Mouse (Mus musculus) heart, embryonic 12.5 days (tissue): ENCODE data around the gene Mpnd. TPM values are rescaled to one million over a fixed set of nuclear protein-coding genes. Genes with fewer than 3 reads are reported as not detected.

Source experiments
- ATAC-seq: fragments of 200-750 bp; cut with Nextera tagmentation; 2 replicates; pipeline ENCODE4 v1.8.0; 2017; ENCODE audit warnings: moderate TSS enrichment, moderate library complexity; ENCODE audit not compliant: insufficient number of reproducible peaks, low FRiP score
- H3K27ac ChIP-seq: fragments of 300-500 bp; sonication (generic); 2 replicates; pipeline ENCODE4 v1.5.1; 2016; ENCODE audit warnings: mild to moderate bottlenecking, moderate library complexity; ENCODE audit not compliant: poor library complexity, severe bottlenecking
- H3K27me3 ChIP-seq: fragments of 300-500 bp; sonication (generic); replicated peaks from 2 replicates; pipeline ENCODE4 v1.6.1; 2016; ENCODE audit warnings: mild to moderate bottlenecking, moderate library complexity
- H3K36me3 ChIP-seq: fragments of 300-500 bp; sonication (generic); 2 replicates; pipeline ENCODE4 v1.6.1; 2016; ENCODE audit warnings: mild to moderate bottlenecking, moderate library complexity
- H3K4me1 ChIP-seq: fragments of 300-500 bp; sonication (generic); replicated peaks from 2 replicates; pipeline ENCODE4 v1.6.1; 2016; ENCODE audit warnings: mild to moderate bottlenecking
- H3K4me2 ChIP-seq: fragments of 300-500 bp; sonication (generic); 2 replicates; pipeline ENCODE4 v1.6.1; 2016; ENCODE audit warnings: mild to moderate bottlenecking, moderate library complexity
- H3K4me3 ChIP-seq: fragments of 300-500 bp; sonication (generic); 2 replicates; pipeline ENCODE4 v1.5.1; 2016; ENCODE audit warnings: mild to moderate bottlenecking
- H3K9ac ChIP-seq: fragments of 300-500 bp; sonication (generic); 2 replicates; pipeline ENCODE4 v1.6.1; 2016; ENCODE audit warnings: mild to moderate bottlenecking, moderate library complexity
- H3K9me3 ChIP-seq: fragments of 300-500 bp; sonication (generic); replicated peaks from 2 replicates; pipeline ENCODE4 v1.6.1; 2016; ENCODE audit warnings: mild to moderate bottlenecking, moderate library complexity
- WGBS: fragments of 180-500 bp; shearing (Covaris S2); methylation state at CpG from one replicate; pipeline ENCODE4 v1.1.7; 2016; 5-methylcytosine and 5-hydroxymethylcytosine counted together
- polyA plus RNA-seq: library from polyadenylated mRNA; unstranded; fragments of >200 nt; fragmentation: Nextera tagmentation; extraction: Ambion mirVana; gene quantifications from 2 replicates; pipeline ENCODE4 v1.2.1, GENCODE M21; 2016

Mpnd gene
- polyA plus RNA-seq, 1 experiment from 2014 or later, result 75.4 TPM

- Histone ChIP-seq H3K4me3 (no peak overlapping the region), H3K27ac (no peak overlapping the region), H3K27me3 (no peaks in the 10 kb centered on the region), H3K4me2 (no peak overlapping the region), H3K4me1 (peaks cover 27% of the 10 kb centered on the region), H3K36me3 (peaks cover 58% of the 10 kb centered on the region), H3K9ac (no peak overlapping the region), H3K9me3 (no peaks in the 10 kb centered on the region)
- WGBS, result 74% methylated on average over 14 of the region's 14 CpGs
- no peak for ATAC-seq
These were observed 42.3 kb upstream of the Mpnd start for GRCm38 (mm10) chr17:55963171-55963570.

DNA sequence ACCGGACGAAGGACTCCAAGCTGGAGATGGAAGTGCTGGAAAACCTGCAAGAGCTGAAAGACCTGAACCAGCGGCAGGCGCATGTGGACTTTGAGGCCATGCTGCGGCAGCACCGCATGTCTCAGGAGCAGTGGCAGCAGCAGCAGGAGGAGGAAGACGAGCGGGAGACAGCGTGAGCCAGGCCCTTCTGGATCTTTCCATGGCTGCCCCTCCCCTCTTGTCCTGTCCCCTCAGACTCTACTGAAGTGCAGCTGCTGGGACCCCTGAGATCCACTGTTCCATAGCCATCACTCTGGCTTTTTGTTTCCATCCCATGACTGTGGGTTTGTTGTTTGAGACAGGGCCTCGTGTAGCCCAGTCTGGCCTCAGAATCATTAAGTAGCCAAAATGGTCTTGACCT lies 41.0 kb upstream of the Mpnd start:
- H3K36me3 ChIP-seq, result peaks cover 58% of the 10 kb centered on the region
- WGBS, result 92% methylated on average over 10 of the region's 10 CpGs

DNA sequence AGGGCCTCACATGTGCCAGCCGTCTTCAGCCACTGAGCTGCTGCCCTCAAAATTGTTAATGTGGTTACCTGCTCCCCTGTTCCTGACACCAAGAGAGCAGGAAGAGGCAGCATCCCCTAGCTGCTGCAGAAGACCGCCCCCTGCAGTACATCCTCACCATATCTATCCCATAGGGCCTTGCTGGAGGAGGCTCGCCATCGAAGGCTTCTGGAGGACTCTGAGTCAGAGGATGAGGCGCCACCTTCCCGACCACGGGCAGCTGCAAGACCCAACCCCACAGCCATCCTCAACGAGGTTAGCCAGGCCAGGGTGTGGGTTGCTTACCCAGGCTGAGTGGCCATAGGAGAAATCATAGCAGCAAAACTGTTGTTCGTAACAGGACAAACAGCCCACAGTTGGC lies 40.5 kb upstream of the Mpnd start:
- H3K27me3 ChIP-seq, result no peaks in the 10 kb centered on the region
- H3K4me3 ChIP-seq, result no peak overlapping the region
- H3K36me3 ChIP-seq, result peaks cover 58% of the 10 kb centered on the region
- no peak overlapping the region for H3K27ac ChIP-seq
- no peak overlapping the region for H3K4me2 ChIP-seq
- no peak for ATAC-seq
- peaks cover 30% of the 10 kb centered on the region for H3K4me1 ChIP-seq
- 80% methylated on average over 9 of the region's 9 CpGs for WGBS
- H3K9ac ChIP-seq, result no peak overlapping the region
- no peaks in the 10 kb centered on the region for H3K9me3 ChIP-seq

More for the DNA sequence above, 41.0 kb upstream of the Mpnd start:
- no peak overlapping the region for H3K4me3 ChIP-seq
- no peak for ATAC-seq
- no peaks in the 10 kb centered on the region for H3K9me3 ChIP-seq
- H3K27me3 ChIP-seq, result no peaks in the 10 kb centered on the region
- no peak overlapping the region for H3K27ac ChIP-seq
- peaks cover 31% of the 10 kb centered on the region for H3K4me1 ChIP-seq
- no peak overlapping the region for H3K4me2 ChIP-seq
- no peak overlapping the region for H3K9ac ChIP-seq

- Histone ChIP-seq H3K9ac (0 out of 2 replicates have a peak overlapping the region, but pooled peaks have one; percentile 18), H3K27me3 (peaks cover 12% of the 10 kb centered on the region), H3K4me1 (peaks cover 43% of the 10 kb centered on the region), H3K27ac (no peak overlapping the region), H3K4me2 (no peak overlapping the region), H3K36me3 (peaks cover 44% of the 10 kb centered on the region), H3K9me3 (no peaks in the 10 kb centered on the region), H3K4me3 (no peak overlapping the region)
- no peak for ATAC-seq
- 86% methylated on average over 4 of the region's 4 CpGs for WGBS
These were observed 38.3 kb upstream of the Mpnd start for GRCm38 (mm10) chr17:55967186-55967585.

DNA sequence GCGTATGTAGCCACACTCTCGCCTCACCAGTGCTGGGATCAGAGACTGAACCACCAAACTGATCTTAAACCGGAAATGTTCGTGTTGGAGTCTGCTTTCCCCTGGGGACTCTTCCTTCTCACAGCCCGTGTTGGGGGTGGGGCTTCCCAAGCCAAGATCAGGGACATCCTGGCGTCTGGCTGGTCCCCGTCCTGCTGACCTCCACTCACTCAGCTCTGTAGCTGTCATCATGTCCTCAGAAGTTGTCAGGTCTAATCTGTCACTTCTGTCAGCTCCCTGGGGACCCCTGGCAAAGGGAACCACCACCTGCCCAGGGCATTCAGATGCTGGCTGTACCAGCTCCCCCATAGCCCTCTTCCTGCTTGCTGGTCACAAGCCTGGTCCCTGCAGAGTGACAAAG lies 37.3 kb upstream of the Mpnd start:
- peak overlapping the region; percentile 18; the same call in 1 of the 2 replicates for H3K9ac ChIP-seq
- no peak for ATAC-seq

DNA sequence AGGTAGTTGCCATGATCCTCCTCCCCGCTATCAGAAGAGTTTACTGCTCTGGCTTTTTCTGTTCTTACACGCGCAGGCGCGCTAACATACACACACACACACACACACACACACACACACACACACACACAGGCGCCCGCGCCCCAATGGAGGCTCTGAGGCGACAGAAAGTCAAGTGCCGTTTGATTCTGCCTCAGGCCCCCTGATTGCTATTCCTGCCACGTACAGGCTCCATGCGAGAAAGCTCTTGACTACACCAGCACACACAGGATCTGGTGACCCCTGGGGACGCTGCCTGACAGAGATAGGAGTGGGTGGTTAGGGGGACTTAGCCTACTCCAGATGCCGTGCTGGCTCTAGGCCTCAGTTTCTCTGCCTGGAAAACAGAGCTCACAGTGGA lies 36.0 kb upstream of the Mpnd start:
- H3K9me3 ChIP-seq, result no peaks in the 10 kb centered on the region
- H3K27me3 ChIP-seq, result peaks cover 30% of the 10 kb centered on the region
- H3K4me1 ChIP-seq, result peaks cover 37% of the 10 kb centered on the region
- no peak overlapping the region for H3K4me3 ChIP-seq
- 0 out of 2 replicates have a peak overlapping the region, but pooled peaks have one; percentile 5 for H3K4me2 ChIP-seq
- 35% methylated on average over 14 of the region's 14 CpGs for WGBS
- no peak overlapping the region for H3K9ac ChIP-seq
- H3K36me3 ChIP-seq, result peaks cover 32% of the 10 kb centered on the region
- no peak for ATAC-seq
- no peak overlapping the region for H3K27ac ChIP-seq

More for the DNA sequence above, 37.3 kb upstream of the Mpnd start:
- 28% methylated on average over 7 of the region's 7 CpGs for WGBS
- peaks cover 22% of the 10 kb centered on the region for H3K27me3 ChIP-seq
- peaks cover 41% of the 10 kb centered on the region for H3K36me3 ChIP-seq
- no peak overlapping the region for H3K4me3 ChIP-seq
- no peak overlapping the region for H3K27ac ChIP-seq
- H3K4me1 ChIP-seq, result peaks cover 40% of the 10 kb centered on the region
- H3K4me2 ChIP-seq, result no peak overlapping the region
- no peaks in the 10 kb centered on the region for H3K9me3 ChIP-seq

GRCm38 (mm10) chr17:55969966-55970891 lies 35.3 kb upstream of the Mpnd start, which contains the start of gene Shd:
Gene Shd, plus strand, starts transcription at chr17:55970467.
- Histone ChIP-seq H3K9me3 (no peaks in the 10 kb centered on the region), H3K4me2 (peak within 1 kb of the TSS; percentile 96), H3K4me3 (peak within 1 kb of the TSS; percentile 58), H3K27me3 (peaks cover 30% of the 10 kb centered on the region), H3K36me3 (peaks cover 25% of the 10 kb centered on the region), H3K9ac (peak within 1 kb of the TSS; percentile 76), H3K27ac (no peak within 1 kb of the TSS), H3K4me1 (peaks cover 37% of the 10 kb centered on the region)
- WGBS, result 9% methylated on average over 54 of the region's 55 CpGs
- peak; percentile 54; the same call in 1 of the 2 replicates for ATAC-seq

GRCm38 (mm10) chr17:55971453-55971852 lies 34.1 kb upstream of the Mpnd start:
- peak overlapping the region; percentile 76 for H3K9ac ChIP-seq
- H3K4me2 ChIP-seq, result peak overlapping the region; percentile 96
- peak overlapping the region; percentile 58 for H3K4me3 ChIP-seq
- peaks cover 39% of the 10 kb centered on the region for H3K4me1 ChIP-seq
- H3K27me3 ChIP-seq, result peaks cover 30% of the 10 kb centered on the region
- ATAC-seq, result no peak
- peaks cover 15% of the 10 kb centered on the region for H3K36me3 ChIP-seq
- no peak overlapping the region for H3K27ac ChIP-seq
- WGBS, result 28% methylated on average over 22 of the region's 22 CpGs
- H3K9me3 ChIP-seq, result no peaks in the 10 kb centered on the region

GRCm38 (mm10) chr17:55976255-55976862 lies 29.2 kb upstream of the Mpnd start:
- Histone ChIP-seq H3K4me1 (peaks cover 9% of the 10 kb centered on the region; the same call in 1 of the 2 replicates), H3K4me2 (peak overlapping the region; percentile 23; the same call in 1 of the 2 replicates), H3K36me3 (no peaks in the 10 kb centered on the region), H3K9ac (no peak overlapping the region), H3K27ac (no peak overlapping the region), H3K4me3 (no peak overlapping the region), H3K9me3 (no peaks in the 10 kb centered on the region), H3K27me3 (peaks cover 23% of the 10 kb centered on the region)
- 19% methylated on average over 13 of the region's 13 CpGs for WGBS
- peak; percentile 57 for ATAC-seq

- H3K4me3 ChIP-seq, result no peak overlapping the region
- ATAC-seq, result no peak
- H3K27ac ChIP-seq, result no peak overlapping the region
- no peak overlapping the region for H3K4me2 ChIP-seq
- WGBS, result 52% methylated on average over 3 of the region's 3 CpGs
- H3K9ac ChIP-seq, result no peak overlapping the region
- H3K4me1 ChIP-seq, result peaks cover 6% of the 10 kb centered on the region; the same call in 1 of the 2 replicates
- H3K27me3 ChIP-seq, result peaks cover 16% of the 10 kb centered on the region
- no peaks in the 10 kb centered on the region for H3K9me3 ChIP-seq
- no peaks in the 10 kb centered on the region for H3K36me3 ChIP-seq
These were observed 28.2 kb upstream of the Mpnd start for GRCm38 (mm10) chr17:55977301-55977700.
